Mouse (Mus musculus) megakaryocyte, embryonic 14.5 days (primary cell): ENCODE measurements around the gene Adgrg1.

Experiments used
- FLI1 ChIP-seq: IDR thresholded peaks from 2 replicates; pipeline ENCODE4 v1.6.1; 2012; ENCODE audit warnings: low read length, inconsistent platforms, mixed read lengths
- GATA1 ChIP-seq: IDR thresholded peaks from 3 replicates; pipeline ENCODE4 v1.6.1; 2012; ENCODE audit warnings: mixed read lengths, low read length, inconsistent platforms, borderline replicate concordance

DNA sequence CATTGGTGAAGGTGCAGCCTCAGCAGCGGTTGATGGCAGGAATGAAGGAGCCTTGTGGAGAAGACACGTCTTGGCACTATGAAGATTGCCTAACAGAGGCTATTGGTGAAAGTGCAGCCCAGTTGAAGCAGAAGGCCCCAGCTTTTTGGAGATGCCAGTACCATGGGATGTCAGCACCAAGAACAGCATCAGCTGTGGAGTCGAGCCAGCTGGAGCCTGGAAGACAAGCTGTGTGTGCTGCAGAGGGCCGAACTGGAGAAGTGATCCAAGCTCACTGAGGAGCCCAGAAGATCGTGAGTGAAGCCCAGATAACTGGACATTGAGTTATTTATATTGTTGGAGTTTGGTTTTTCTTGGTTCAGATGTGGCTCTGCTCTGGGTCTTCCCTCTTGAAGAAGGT lies 22.5 kb upstream of the Adgrg1 start:
- TF ChIP-seq GATA1 (no peak), FLI1 (no peak)
